Mouse (Mus musculus) heart, postnatal 0 days (tissue): ENCODE measurements around the gene Ano10.

Source experiments
- CTCF ChIP-seq: IDR thresholded peaks from 2 replicates; pipeline ENCODE4 v1.5.1; 2016; ENCODE audit warnings: antibody characterized with exemption, control low read depth, low read depth
- EP300 ChIP-seq: IDR thresholded peaks from 2 replicates; pipeline ENCODE4 v1.6.1; 2016; ENCODE audit warnings: antibody characterized with exemption, low read depth

DNA sequence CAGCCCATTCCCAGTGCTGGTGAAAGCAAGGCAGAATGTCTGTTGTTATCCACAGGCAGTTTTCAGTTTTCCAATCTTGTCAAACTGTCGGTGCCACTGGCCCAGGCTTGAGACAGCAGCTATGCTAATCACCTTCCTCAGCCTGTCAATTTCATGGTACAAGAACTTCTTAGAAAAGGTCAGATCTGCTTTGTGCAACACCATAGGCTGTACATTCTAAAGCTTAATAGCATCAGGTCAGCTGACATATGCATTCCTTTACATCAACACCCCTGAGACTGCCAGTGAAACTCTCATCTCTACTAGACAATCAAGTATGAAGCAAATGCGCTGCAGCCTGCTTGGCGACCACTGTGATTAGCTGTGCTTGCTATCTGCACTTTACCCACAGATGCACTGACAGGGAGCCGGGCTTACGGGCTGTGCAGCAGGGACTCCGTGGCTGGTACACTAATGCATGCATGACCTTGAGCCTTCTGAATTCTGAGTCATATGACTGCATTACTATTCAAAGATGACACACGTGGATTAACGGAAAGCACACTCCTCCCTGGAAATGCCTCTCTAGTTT is 53.5 kb downstream of the Ano10 start:
- no peak for TF ChIP-seq CTCF
- no peak for TF ChIP-seq EP300
